Mouse (Mus musculus) mesoderm, embryonic 11.5 days (tissue): ENCODE results near the gene Etl4.

Source experiments
- DNase-seq: peaks from one replicate; pipeline ENCODE4 v3.0.0-alpha.2; 2012; ENCODE audit warnings: low read depth, low spot score

Etl4 gene

DNA sequence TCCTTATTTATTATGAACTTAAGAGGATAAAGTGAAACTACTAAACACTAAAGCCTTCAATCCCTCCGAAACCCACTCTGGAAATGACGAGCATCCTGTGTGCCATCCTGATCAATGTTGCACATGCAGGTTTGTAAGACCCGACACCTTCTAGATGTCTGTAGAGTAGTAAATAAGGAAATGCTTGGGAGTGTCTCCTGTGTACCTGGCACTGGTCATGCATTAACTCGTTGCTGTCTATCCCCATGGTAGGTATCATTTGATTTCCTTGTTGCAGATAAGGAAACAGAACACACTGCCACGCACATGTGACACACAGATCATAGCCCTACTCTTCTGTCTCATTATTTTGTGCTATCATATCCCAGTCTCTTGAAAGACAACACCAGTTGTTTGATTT is 851.7 kb downstream of the Etl4 start:
- no peak for DNase-seq

DNA sequence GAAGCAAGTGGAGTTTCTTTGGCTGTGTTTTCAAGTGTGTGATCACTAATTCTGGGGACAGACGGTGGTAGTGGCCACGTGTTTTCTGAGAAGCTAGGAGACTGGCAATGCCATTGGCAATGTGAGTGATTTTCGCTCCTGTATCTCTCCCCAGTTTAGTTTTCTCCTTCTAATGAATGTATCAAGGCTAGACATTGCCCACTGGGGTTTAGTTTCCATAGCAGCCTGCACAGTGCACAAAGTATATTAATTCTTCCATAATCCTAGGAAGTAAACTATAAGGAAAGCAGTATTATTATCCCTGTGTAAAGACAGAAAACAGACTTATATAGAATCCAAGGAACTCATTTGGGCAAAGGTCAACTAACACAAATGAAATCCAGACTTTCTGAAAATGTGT is 852.2 kb downstream of the Etl4 start:
- DNase-seq: no peak

DNA sequence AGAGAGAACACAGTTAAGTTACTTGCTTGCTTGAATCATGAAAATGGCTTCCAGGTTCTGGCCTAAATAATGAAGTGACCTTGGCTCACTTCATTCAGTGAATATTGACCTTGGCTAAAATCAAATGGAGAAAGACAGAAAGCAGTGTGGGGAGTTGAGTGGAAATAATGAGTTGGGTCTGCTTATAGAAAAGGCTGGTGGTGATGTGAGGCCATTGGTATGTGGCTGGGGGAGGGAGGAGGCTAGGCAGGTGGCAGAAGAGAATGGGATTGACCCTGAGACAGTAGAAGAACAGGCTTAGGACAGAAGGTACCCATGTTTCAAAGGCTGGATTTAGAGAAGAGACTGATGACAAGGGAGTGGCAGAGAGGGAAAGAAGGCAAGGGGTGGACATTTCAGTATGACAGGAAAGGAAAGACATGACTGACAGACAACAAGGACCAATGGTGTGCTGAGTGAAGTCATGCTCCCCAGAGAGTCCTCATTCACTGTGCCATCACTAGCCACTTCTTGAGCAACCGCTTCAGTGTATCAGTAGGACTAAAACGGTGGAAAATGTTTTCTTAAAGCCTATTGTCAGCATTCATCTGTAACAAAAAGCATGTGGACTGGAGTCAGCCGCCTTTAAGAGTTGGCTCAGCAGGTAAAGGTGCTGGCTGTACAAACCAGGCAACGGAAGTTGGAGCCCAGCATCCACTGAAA is 854.1 kb downstream of the Etl4 start:
- DNase-seq: no peak

DNA sequence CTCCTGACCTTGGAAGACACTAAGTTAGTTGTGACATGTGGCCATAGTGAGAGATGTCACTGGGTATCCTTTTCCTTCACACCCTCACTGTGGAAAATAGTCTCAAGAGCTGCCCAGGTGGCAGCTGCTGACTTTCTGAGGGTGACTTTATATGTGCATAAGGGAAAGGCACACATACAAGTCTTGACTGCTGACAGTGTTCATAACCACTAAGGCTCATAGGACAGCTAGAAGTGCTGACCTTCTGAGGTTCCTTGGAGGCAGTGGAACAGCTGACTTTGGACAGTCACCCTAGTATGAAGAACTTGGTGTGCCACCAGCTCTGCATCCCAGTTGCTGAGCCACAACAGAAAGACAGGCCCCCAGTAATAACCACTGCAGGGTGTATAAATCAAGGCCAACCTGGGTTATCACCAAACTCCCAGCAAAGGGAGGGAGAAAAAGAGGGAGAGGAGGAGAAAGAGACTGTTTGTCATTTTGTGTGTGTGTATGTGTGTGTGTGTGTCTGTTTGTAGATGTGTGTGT is 855.0 kb downstream of the Etl4 start:
- DNase-seq: no peak

DNA sequence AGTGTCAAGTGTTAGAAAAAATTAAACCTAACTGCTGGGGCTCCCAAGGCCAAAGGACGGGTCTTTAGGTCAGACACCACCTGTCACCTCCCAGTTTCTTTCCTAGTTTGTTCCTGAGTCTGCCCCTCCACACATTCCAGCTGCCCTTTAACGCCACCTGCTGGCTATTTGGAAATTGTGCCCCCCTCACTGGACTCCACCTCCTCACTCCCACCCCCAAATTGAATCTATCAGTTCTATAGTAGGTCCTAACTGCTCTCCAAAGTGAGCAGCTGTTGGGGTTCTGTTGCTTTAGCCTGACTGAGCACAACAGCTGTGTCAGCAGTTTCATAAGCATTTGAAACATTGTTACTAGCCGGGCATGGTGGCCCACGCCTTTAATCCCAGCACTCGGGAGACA is 859.1 kb downstream of the Etl4 start:
- DNase-seq: peak; percentile 32

DNA sequence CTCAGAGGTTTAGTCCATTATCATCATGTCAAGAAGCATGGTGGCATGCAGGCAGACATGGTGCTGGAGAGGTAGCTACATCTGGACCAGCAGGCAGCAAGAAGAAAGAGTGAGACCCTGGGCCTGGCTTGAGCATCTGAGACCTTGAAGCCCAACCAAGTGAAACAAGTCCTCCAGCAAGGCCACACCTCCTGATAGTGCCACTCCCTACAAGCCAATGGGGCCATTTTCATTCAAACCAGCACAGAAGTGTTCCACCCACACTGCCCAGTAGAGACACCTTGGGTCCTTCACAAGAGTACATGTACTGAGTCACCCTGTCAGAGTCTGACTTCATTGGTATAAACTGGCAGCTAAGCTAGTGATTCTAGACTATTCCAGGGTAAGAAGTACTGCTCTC is 860.6 kb downstream of the Etl4 start:
- no peak for DNase-seq

DNA sequence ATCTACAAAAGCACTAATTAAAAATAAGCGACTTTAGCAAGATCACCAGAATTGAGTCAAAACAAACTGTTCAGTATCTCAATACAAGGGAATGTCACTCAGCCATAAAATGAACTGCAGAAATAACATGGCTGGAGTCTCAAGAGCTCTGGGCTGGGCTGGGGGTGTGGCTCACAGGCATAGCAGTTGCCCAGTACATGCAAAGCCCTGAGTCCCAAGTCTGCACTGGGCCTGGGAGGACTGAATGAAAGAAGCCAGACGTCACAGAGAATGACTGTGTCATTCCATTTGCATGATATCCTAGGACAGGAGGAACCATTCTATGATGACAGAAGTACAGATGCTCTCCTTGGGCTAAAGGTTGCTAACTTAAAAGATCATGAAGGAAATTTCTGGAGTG is 864.9 kb downstream of the Etl4 start:
- no peak for DNase-seq

DNA sequence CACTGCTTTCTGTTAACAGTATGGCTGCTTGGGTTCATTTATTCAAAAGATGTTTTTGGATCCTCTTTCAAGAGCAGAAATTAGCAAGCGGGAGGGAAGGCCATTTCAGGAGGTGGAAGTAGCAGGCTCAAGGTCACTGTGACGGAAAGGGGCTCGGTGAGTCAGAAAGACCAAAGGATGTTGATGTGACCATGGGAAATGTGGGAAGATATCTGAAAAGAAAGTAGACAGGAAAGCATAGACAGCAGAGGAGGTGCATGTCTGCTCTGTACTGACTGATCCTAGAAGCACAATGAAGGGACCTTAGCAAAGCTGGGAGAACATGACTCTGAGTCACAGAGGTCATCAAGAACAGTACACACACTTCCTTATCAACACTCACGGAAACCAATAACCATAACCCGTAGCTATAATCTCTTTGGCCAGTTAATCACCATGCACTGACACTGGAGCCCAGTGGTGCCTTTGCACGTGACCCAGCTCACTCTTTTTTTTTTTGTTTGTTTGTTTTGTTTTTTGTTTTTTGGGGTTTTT is 866.7 kb downstream of the Etl4 start:
- DNase-seq: no peak

DNA sequence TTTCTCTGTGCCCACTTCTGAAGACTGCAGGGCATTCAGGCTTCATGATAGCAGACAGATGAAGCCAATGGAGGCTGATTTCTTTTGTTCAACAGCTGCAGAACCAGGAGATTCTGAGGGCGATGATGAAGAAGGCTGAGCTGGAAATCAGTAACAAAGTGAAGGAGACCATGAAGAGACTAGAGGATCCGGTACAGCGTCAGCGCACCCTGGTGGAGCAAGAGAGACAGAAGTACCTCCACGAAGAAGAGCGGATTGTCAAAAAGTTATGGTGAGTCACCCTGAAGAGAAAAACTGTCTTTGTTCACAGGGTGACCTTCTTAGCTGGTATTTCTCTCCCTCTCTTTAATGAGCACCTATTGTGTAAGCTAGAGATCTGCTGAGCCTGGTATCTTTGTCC is 868.4 kb downstream of the Etl4 start:
- peak; percentile 20 for DNase-seq

DNA sequence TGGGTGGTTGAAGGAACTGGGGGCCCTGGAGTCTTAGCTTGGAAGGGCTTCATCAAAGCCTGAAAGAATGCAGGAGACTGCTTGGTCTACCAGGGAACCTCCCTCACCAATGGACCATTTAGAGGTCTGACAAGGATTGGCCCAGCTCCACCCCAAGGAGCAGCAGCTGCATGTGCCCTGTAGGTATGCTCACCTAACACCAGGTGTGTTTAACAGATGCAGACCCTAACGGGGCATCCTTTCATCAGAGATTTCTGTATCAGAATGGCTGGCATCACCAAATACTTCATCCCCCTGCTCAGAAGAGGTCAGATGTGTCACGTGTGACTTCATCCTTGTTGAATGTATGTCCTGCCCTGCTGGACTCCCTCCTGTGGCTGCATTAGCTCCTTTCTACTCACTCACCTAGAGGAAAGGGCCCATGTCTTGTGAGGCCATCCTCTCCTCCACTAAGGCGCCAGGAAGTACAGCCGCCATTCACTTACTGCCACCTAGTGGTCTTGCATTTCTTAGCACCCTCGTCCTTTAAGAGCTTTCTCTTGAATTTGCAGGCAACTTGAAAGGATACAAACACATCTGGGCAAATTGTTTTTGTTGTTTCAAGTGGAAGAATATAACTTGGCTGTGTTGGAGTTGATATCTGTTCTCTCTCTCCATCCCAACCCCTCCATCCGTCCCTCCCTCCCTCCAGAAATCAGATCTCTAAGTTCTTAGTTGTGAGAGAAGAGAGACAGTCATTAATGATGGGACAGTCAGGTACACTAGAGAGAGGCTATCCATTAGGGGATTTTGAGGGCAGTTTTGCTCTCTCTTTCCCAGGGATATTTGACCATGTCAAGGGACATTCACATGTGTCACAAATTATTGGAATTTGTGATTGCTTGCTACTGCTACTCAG is 870.2 kb downstream of the Etl4 start:
- DNase-seq: peak; percentile 77

DNA sequence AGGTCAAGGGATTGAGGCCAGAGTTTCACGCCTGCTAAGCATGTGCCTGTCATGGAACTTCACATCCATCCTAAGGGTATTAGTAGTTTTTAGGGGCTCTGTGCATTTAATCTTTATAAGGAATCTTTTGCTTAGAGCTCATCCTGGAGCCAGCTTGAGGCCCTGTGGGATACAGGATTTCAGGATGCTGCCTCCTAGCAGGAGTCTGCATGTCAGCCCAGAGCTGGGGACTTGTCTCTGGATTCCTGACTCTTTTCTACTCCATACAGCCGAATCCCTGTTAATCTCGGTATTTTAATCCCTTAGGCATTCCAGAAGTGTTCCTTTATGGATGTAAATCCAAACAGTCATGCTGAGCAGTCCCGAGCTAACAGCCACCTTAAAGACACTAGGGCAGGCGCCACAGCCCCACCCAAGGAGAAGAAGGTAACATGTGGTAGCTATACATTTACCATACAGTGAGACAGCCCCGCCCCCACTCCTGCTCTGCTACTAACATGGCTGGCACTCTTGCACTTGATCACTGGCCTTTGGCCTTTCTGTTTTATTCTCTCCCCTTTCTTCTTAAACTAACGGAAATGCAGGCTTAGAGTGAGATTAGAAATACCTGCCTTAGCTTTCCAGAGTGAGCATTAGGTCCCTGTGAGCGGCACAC is 891.8 kb downstream of the Etl4 start:
- DNase-seq: no peak

DNA sequence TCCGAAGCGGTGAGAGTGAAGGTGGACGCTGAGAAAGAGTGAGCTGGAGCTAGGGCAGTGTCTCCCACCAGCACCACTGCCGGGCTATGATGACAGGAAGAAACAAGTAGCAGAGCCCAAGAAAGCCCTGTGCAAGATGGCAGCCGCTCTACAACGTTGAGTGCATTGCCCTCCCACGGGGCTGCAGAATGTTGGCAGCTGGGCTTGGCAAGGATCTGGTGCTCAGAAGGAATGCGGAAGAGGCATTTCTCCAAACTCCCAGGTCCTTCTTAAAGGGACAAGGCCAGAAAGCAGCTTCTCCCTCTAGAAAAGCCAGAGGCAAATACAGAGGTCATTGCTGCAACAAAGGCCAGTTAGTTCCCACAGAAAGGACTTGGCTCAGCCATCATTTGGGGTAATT is 901.9 kb downstream of the Etl4 start:
- no peak for DNase-seq

DNA sequence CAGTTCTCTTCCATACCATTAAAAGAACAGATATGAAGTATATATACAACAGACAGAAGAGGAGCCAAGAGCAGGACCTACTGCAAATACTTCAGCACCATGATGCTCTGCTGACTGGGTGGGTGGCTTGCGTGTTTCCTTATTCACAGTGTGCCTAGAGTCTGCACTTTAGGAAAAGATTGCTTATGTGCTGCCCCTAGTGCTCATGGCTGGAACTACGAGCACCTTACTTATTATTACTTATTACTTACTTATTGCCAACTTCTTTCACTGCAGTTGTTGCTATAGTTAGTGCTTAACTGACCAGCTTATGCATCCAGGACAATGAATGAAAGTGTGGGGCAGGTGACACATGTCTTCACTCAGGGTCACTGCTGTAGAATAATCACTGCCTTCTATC is 904.4 kb downstream of the Etl4 start:
- no peak for DNase-seq

DNA sequence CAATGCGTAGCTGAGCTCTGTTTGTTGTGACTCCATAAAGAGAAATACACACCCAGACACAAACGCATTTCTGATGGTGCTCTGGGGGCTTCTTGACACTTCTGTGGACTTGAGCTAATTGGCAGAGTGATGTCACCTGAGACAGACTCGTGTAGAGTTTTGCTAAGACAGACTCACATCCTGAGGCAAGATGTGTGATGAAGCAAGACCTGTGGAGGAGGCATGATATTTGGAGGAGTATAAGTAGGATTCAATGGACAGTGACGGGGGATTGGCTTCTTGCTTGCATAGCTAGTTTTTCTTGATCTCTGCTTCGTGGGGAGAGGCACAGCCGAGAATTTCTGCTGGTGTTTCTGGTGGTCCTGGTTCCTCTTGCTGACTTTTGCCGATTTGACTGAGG is 908.6 kb downstream of the Etl4 start:
- DNase-seq: no peak

DNA sequence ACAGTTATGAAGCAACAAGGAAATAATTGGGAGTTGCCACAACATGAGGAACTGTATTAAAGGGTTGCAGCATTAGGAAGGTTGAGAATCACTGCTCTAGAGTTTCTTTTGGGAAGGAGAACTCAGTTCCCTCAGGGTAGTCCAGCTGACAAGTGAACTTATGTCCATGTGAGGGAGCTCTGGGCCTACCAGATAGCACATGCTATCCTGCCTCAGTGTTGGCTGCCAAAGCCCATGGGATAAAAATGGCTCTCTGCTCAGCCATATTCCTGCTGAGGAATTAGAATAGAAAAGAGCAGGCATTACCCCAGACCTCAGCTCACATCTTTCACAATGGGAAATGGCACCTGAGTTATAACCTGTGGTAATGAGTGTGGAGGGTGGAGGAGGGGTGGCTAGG is 916.7 kb downstream of the Etl4 start:
- DNase-seq: no peak

DNA sequence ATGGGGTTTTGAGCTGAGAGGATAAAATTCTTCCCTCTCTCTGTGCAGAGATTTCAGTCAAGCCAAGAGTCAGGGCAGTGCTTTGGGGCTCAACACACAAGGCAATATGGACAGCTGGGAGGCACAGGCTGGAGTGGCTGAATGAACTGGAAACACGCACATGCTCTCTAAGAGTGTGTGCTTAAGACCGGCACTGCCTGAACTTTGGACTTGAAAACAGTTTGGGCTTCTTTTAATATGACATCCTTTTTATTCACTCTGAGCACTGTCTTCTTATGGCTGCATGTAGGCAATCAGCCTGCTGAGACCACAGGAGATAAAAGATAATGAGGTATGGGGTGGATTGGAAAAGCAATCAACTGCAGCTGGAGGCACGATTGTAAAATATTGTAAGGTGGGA is 921.3 kb downstream of the Etl4 start:
- no peak for DNase-seq

DNA sequence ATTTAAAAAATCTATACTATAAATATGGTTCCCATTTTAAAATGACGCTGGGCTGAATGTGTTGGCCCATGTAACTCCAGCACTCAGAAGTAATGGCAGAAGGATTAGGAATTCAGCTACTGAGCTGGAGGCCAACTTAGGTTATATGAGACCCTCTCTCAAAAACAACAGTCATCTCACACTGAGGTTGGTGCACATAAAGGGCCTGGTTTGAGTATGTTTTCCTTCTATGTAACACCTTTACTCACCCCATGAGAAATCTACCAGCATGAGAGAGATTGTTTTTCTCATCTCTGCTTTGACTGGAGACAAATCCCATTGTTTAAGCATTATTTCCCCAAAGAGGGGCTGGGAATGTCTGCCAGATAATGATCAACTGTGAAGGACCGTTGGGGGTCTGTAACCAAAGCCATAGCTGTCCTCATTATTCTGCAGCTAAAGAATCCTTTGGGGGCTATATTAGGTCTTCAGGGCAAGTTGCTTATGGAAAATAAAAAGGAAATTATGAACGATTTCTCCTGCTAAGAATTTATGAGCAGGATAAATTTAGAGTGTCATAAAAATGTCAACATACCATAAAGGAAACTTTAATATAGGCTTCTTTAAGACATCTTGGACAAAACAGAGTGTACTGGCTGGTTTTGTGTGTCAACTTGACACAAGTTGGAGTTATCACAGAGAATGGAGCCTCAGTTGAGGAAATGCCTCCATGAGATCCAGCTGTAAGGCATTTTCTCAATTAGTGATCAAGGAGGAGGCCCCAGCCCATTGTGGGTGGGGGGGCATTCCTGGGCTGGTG is 922.2 kb downstream of the Etl4 start:
- DNase-seq: no peak

DNA sequence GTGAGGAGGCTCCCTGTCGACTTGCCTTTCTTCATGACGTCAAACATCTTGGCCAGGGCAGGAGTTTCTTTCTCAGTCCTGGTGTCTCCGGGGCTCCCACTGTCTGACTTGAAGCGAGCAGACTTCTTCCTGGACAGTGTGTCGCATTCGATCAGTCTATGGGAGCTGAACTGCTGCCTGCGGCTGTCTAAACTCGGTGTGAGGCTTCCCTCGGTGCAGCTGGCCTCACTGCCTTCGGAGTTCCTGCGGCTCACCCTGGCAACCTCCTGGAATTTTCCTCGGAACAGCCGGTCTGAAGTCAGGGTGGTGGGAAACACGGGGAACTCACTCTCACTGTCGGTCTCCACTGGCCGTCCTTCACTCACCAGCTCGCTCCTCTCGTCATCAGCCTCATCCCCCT is 939.8 kb downstream of the Etl4 start:
- DNase-seq: no peak
